In the genomic region with DNA sequence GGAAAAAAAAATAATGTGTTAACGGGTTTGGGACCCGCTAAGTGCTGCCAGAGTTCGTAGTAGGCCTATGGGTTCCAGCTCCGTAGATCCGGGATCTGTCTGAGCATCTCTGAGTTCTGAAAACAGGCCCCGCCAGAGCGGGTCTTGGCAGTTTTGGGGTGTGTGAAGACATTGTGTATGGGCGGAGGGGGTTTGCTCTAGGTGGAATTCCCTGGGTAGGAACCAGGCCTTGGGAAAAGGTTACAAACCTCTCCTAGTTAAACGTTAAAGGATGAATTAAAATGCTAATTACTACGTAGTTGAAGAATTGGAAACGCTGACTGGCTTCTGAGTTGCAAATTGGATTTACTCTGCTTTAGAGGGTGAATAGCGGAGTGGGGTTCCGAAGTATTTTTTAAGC, we compare ENCODE assay signal across 10 mouse cellular contexts. TPM values are rescaled to one million over a fixed set of nuclear protein-coding genes. Genes with fewer than 3 reads are reported as not detected.
A peak's percentile ranks its signal among the peaks of the same experiment; 100 is the strongest.
DNase-seq lines count a peak whose midpoint lies in the region; ATAC-seq and TF ChIP-seq lines count a peak whose summit lies in the region.
"Had no signal": no experiment of that assay in that cellular context is flagged by ENCODE, and none has a peak within 500 bp of the region (broad histone marks: within the 10 kb centered on the region; RNA-seq: fewer than 3 reads in every experiment).

No protein-coding gene starts in this region.

- peak overlapping the region; percentile 73 for H3K4me3 ChIP-seq in heart, embryonic 11.5 days (ENCODE audit: low read depth, low read length)
- peak overlapping the region; percentile 70 for H3K4me3 ChIP-seq in hindbrain, embryonic 13.5 days
- peak overlapping the region; percentile 48 for H3K4me3 ChIP-seq in midbrain, postnatal 0 days (ENCODE audit: low read depth, low read length)

- TF ChIP-seq CTCF in midbrain, postnatal 0 days (IDR thresholded peaks at IDR 0.05) = no peak

- 3% methylated on average over 13 of the region's 13 CpGs for WGBS in heart, embryonic 11.5 days (ENCODE audit: insufficient replicate concordance)
- WGBS in hindbrain, embryonic 13.5 days = 1% methylated on average over 13 of the region's 13 CpGs
- 1% methylated on average over 13 of the region's 13 CpGs for WGBS in midbrain, postnatal 0 days

- no peaks in the 10 kb centered on the region for H3K9me3 ChIP-seq in heart, embryonic 11.5 days (replicated peaks; ENCODE audit: control insufficient read depth, low read length)
- H3K9me3 ChIP-seq in hindbrain, embryonic 13.5 days = no peaks in the 10 kb centered on the region
- no peaks in the 10 kb centered on the region for H3K9me3 ChIP-seq in midbrain, postnatal 0 days (ENCODE audit: low read length)

- no peak overlapping the region for H3K27ac ChIP-seq in heart, embryonic 11.5 days (ENCODE audit: low read depth, low read length)
- peak overlapping the region; percentile 95 for H3K27ac ChIP-seq in hindbrain, embryonic 13.5 days
- peak overlapping the region; percentile 85 for H3K27ac ChIP-seq in midbrain, postnatal 0 days (ENCODE audit: low read depth, low read length)
- H3K27ac ChIP-seq: liver, embryonic 14.5 days had no signal

- H3K4me2 ChIP-seq in heart, embryonic 11.5 days = peak overlapping the region; percentile 90
- peak overlapping the region; percentile 72 for H3K4me2 ChIP-seq in hindbrain, embryonic 13.5 days
- H3K4me2 ChIP-seq in midbrain, postnatal 0 days (ENCODE audit: low read depth, low read length, poor library complexity, severe bottlenecking) = peak overlapping the region; percentile 73

- intact Hi-C loops in gastrocnemius, postnatal 14 days (cut with DNase I; ENCODE audit: low total_unique reads) = no loop called here

- H3K9ac ChIP-seq in heart, embryonic 11.5 days (ENCODE audit: low read depth, low read length) = peak overlapping the region; percentile 79
- H3K9ac ChIP-seq in hindbrain, embryonic 13.5 days = peak overlapping the region; percentile 92
- H3K9ac ChIP-seq in midbrain, postnatal 0 days (replicated peaks; ENCODE audit: low read length, poor library complexity, severe bottlenecking) = peak overlapping the region; percentile 81
- H3K9ac ChIP-seq: liver, embryonic 14.5 days had no signal

- ATAC-seq in heart, embryonic 11.5 days (replicated peaks; ENCODE audit: insufficient number of reproducible peaks, low FRiP score, low TSS enrichment) = no peak
- ATAC-seq in hindbrain, embryonic 13.5 days (ENCODE audit: low FRiP score) = no peak
- no peak for ATAC-seq in midbrain, postnatal 0 days (ENCODE audit: low FRiP score)
- ATAC-seq: CD4-positive, CD25-positive, alpha-beta regulatory T cell, adult 4 months had no signal

- H3K27me3 ChIP-seq in heart, embryonic 11.5 days (ENCODE audit: control insufficient read depth, insufficient read depth, low read length) = peaks cover 90% of the 10 kb centered on the region
- H3K27me3 ChIP-seq in hindbrain, embryonic 13.5 days = peaks cover 79% of the 10 kb centered on the region
- H3K27me3 ChIP-seq in midbrain, postnatal 0 days (ENCODE audit: insufficient read depth, low read length) = peaks cover 5% of the 10 kb centered on the region

- peaks cover 3% of the 10 kb centered on the region for H3K4me1 ChIP-seq in heart, embryonic 11.5 days (ENCODE audit: control insufficient read depth, insufficient read depth, low read length)
- peaks cover 53% of the 10 kb centered on the region for H3K4me1 ChIP-seq in hindbrain, embryonic 13.5 days (replicated peaks)
- no peaks in the 10 kb centered on the region for H3K4me1 ChIP-seq in midbrain, postnatal 0 days (ENCODE audit: insufficient read depth, low read length)

- no peak for DNase-seq in heart, adult 8-10 months (ENCODE audit: low spot score)
- peak; percentile 44 for DNase-seq in ZHBTc4 (ENCODE audit: low read depth, low spot score)
- DNase-seq in midbrain, postnatal 0 days (ENCODE audit: low spot score) = no peak
- no peak for DNase-seq in c-Kit-positive CD71-positive TER-119-positive erythroid progenitor cells, embryonic 14.5 days (ENCODE audit: low spot score)
- DNase-seq in layer of hippocampus, adult 9-11 months = no peak
- no peak for DNase-seq in gastrocnemius, postnatal 14 days

- no peaks in the 10 kb centered on the region for H3K36me3 ChIP-seq in heart, embryonic 11.5 days (ENCODE audit: control insufficient read depth, insufficient read depth, low read length)
- 0 out of 2 replicates have a peak, but pooled peaks cover 5% of the 10 kb centered on the region for H3K36me3 ChIP-seq in hindbrain, embryonic 13.5 days
- no peaks in the 10 kb centered on the region for H3K36me3 ChIP-seq in midbrain, postnatal 0 days (ENCODE audit: insufficient read depth, low read length)

RNA-seq across cellular contexts. Expression of a gene that starts 1.2 kb away (rescaled TPM):
- polyA plus RNA-seq in heart, embryonic 11.5 days (2014; fragmentation: Nextera tagmentation; extraction: Ambion mirVana) = 11.0 and 13.3 TPM in 2 replicates
- 1 to 10 TPM; 3.8 to 7.4 (median 4.9) TPM for total RNA-seq in heart, adult 8-10 months (2022)
- 36.4 and 40.7 TPM in 2 replicates for polyA plus RNA-seq in hindbrain, embryonic 13.5 days (2015; fragmentation: Nextera tagmentation; extraction: Ambion mirVana)
- total RNA-seq in midbrain, postnatal 0 days (2014; rRNA removed) = 68.5 and 76.4 TPM in 2 replicates
- polyA plus RNA-seq in midbrain, postnatal 0 days (2015; fragmentation: Nextera tagmentation; extraction: Ambion mirVana) = 21.2 and 26.5 TPM in 2 replicates
- total RNA-seq in gastrocnemius, postnatal 14 days (2021) = not detected
- polyA plus RNA-seq: CD4-positive, CD25-positive, alpha-beta regulatory T cell, adult 4 months had no signal
